Comparison of ENCODE assay signal across 30 mouse cellular contexts in the genomic region with DNA sequence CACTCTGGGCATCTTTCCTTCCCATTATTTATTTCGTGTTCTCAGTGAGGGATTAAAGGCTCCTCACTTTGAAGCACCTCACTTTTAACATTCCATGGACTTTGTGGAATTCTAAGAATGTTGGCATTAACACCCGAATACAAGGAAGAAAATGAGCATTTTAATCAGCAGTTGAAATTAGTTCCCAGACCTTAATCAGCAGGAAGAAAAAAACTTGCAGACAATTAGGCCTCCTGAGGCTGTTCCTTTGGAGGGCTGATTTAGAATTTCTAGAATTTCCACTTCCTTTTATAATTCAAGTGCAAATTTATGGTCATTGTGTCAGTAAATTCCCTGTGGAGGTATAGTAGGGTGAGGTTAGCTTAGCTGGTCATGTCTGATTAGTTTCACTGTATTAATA.
DNase-seq lines count a peak whose midpoint lies in the region; ATAC-seq lines count a peak whose summit lies in the region.
"Had no signal": no experiment of that assay in that cellular context is flagged by ENCODE, and none has a peak within 500 bp of the region (broad histone marks: within the 10 kb centered on the region; RNA-seq: fewer than 3 reads in every experiment).

No protein-coding gene starts in this region.

- H3K27me3 ChIP-seq in forebrain, embryonic 14.5 days (replicated peaks; ENCODE audit: control insufficient read depth, insufficient read depth, low read length): no peaks in the 10 kb centered on the region
- H3K27me3 ChIP-seq in forebrain, embryonic 10.5 days (ENCODE audit: poor library complexity, severe bottlenecking): no peaks in the 10 kb centered on the region
- H3K27me3 ChIP-seq: CH12.LX; embryonic facial prominence, embryonic 13.5 days; heart, embryonic 13.5 days had no signal

- intact Hi-C loops in gastrocnemius, postnatal 14 days (cut with DNase I; ENCODE audit: low total_unique reads): no loop called here

- H3K4me3 ChIP-seq in forebrain, embryonic 14.5 days (ENCODE audit: low read depth, low read length): no peak overlapping the region
- H3K4me3 ChIP-seq in forebrain, embryonic 10.5 days: no peak overlapping the region
- H3K4me3 ChIP-seq: embryonic facial prominence, embryonic 10.5 days; embryonic facial prominence, embryonic 13.5 days; erythroblast, embryonic 14.5 days; gastrocnemius, adult 2 months; heart, embryonic 13.5 days had no signal

- no peaks in the 10 kb centered on the region for H3K4me1 ChIP-seq in forebrain, embryonic 14.5 days (ENCODE audit: control insufficient read depth, insufficient read depth, low read length)
- H3K4me1 ChIP-seq in forebrain, embryonic 10.5 days: 0 out of 2 replicates have a peak, but pooled peaks cover 7% of the 10 kb centered on the region
- H3K4me1 ChIP-seq: embryonic facial prominence, embryonic 10.5 days; embryonic facial prominence, embryonic 13.5 days; heart, embryonic 13.5 days had no signal

- no peaks in the 10 kb centered on the region for H3K9me3 ChIP-seq in forebrain, embryonic 14.5 days (replicated peaks; ENCODE audit: control insufficient read depth, low read length)
- H3K9me3 ChIP-seq in forebrain, embryonic 10.5 days: peaks cover 9% of the 10 kb centered on the region
- H3K9me3 ChIP-seq: embryonic facial prominence, embryonic 13.5 days; heart, embryonic 13.5 days had no signal

- WGBS in forebrain, embryonic 14.5 days: 9% methylated on average over 2 of the region's 2 CpGs
- 27% methylated on average over 2 of the region's 2 CpGs for WGBS in forebrain, embryonic 10.5 days

- no peak overlapping the region for H3K27ac ChIP-seq in forebrain, embryonic 14.5 days (ENCODE audit: low read depth, low read length)
- no peak overlapping the region for H3K27ac ChIP-seq in forebrain, embryonic 10.5 days
- H3K27ac ChIP-seq: embryonic facial prominence, embryonic 10.5 days; embryonic facial prominence, embryonic 13.5 days; gastrocnemius, adult 2 months; heart, embryonic 13.5 days; hindbrain, embryonic 14.5 days; hindbrain, postnatal 0 days had no signal

- DNase-seq in forebrain, embryonic 14.5 days (ENCODE audit: low spot score): peak; percentile 4
- no peak for DNase-seq in forebrain, embryonic 10.5 days (ENCODE audit: extremely low spot score, low spot score)
- peak; percentile 26 for DNase-seq in ES-CJ7 (ENCODE audit: low read depth, low spot score)
- peak; percentile 83 for DNase-seq in Muller cell, postnatal 12 days (ENCODE audit: inconsistent ontology term)
- DNase-seq in ZHBTc4 (ENCODE audit: low read depth, low spot score): peak; percentile 35
- DNase-seq in frontal cortex, postnatal 10 days (ENCODE audit: low spot score in 2 of 2): no peak
- no peak for DNase-seq in gastrocnemius, postnatal 14 days
- DNase-seq: adrenal gland, adult 2 months; adrenal gland, postnatal 14 days; B cell, adult 2 months; cerebellum, adult 11-12 months; cerebellum, adult 8-10 months; cerebellum, postnatal 10 days; cerebellum, postnatal 36 days; embryo, embryonic 11 days; gastrocnemius, adult 2 months; gastrocnemius, postnatal 25 days; heart, adult 18-20 months; heart, postnatal 14 days; heart, postnatal 4 days; kidney, adult 18-20 months had no signal

- no peaks in the 10 kb centered on the region for H3K36me3 ChIP-seq in forebrain, embryonic 14.5 days (ENCODE audit: control insufficient read depth, insufficient read depth, low read length)
- H3K36me3 ChIP-seq in forebrain, embryonic 10.5 days (replicated peaks): no peaks in the 10 kb centered on the region
- H3K36me3 ChIP-seq: embryonic facial prominence, embryonic 10.5 days; embryonic facial prominence, embryonic 13.5 days; heart, embryonic 13.5 days had no signal

- ATAC-seq in forebrain, embryonic 14.5 days: no peak
- ATAC-seq: hindbrain, postnatal 0 days; inflammation-experienced regulatory T-cells, adult 6 months; intestine, embryonic 16.5 days had no signal

- no peak overlapping the region for H3K9ac ChIP-seq in forebrain, embryonic 14.5 days (ENCODE audit: low read length)
- H3K9ac ChIP-seq: embryonic facial prominence, embryonic 13.5 days; heart, embryonic 13.5 days; hindbrain, embryonic 14.5 days had no signal

- H3K4me2 ChIP-seq in forebrain, embryonic 14.5 days (ENCODE audit: low read length): no peak overlapping the region
- H3K4me2 ChIP-seq: embryonic facial prominence, embryonic 13.5 days; heart, embryonic 13.5 days; hindbrain, embryonic 14.5 days had no signal

Comparison
In these comparisons a context has a peak if more than half of its experiments do, and no peak if none do; other contexts are left out.
1. DNase-seq: peak in forebrain, embryonic 14.5 days (single experiment), ES-CJ7 (single experiment), Muller cell, postnatal 12 days (single experiment) and ZHBTc4 (single experiment); none in forebrain, embryonic 10.5 days (single experiment), frontal cortex, postnatal 10 days (0 of 2) and gastrocnemius, postnatal 14 days (single experiment).